Mouse (Mus musculus): ENCODE measurements around the gene Dusp10. TPM values are rescaled to one million over a fixed set of nuclear protein-coding genes. Genes with fewer than 3 reads are reported as not detected.

Dusp10 gene
- polyA plus RNA-seq, 1 experiment from 2014 or later, result 4.2 TPM

Other genes starting within 250 kb of the Dusp10 start
- 0.35 and 0.73 TPM in 2 replicates for gene 1700056E22Rik, start 21.0 kb downstream of the Dusp10 start, polyA plus RNA-seq (2015; fragmentation: Nextera tagmentation; extraction: Ambion mirVana)

Data from forebrain, embryonic 16.5 days (tissue).